Mouse (Mus musculus) kidney, adult 2 months (tissue): ENCODE results near the gene Mxra8.

Experiments
- CTCF ChIP-seq: fragments of 200-500 bp; conservative IDR thresholded peaks from 2 replicates; pipeline ENCODE4 v1.5.1; 2011; ENCODE audit warnings: low read depth, mild to moderate bottlenecking, control low read depth, low read length, moderate library complexity, mixed read lengths; ENCODE audit not compliant: insufficient read depth, insufficient read length
- POLR2A ChIP-seq: fragments of 200-500 bp; IDR thresholded peaks from one replicate; pipeline ENCODE4 v1.6.1; 2011; ENCODE audit warnings: low read depth, low read length, control low read depth

DNA sequence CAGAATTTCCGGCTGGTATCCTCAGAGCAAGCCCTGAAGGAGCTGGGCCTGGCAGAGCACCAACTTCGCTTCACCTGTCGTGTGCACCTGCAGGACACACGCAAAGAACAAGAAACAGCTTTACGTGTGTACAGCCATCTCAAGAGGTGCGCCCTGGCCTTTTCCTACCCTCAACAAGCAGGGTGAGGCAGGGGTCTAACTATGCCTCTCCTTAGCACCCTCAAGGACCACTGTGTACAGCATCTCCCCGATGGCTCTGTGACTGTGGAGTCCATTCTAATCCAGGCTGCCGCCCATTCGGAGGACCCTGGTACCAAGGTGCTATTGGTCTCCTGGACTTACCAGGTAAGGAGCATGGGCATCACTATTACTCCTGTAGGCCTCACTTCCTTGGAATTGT, 48.7 kb downstream of the Mxra8 start:
- TF ChIP-seq POLR2A (no peak), CTCF (no peak)
